Mouse (Mus musculus) kidney, postnatal 36 days (tissue): ENCODE results near the gene Dnase1.
"Not testable (repeated sequence)": the region's sequence is repeated elsewhere in the genome, so short reads cannot be mapped to it uniquely, and the experiment has no call there.

Source experiments
- DNase-seq, 2 experiments: peaks; one replicate each; pipeline ENCODE4 v3.0.0; 2021 to 2022; ENCODE audit warnings: mixed read lengths in 2 of 2

Dnase1 gene

GRCm38 (mm10) chr16:4036807-4037206 is at the start of gene Dnase1:
Dnase1 (plus strand) TSS chr16:4036942.
- peak; percentile 58 to 70 for DNase-seq

- no peak for DNase-seq
Observed at GRCm38 (mm10) chr16:3988410-3988809, 48.3 kb upstream of the Dnase1 start.

- DNase-seq: peak; percentile 96 to 97
Observed at GRCm38 (mm10) chr16:4003489-4004398, 33.0 kb upstream of the Dnase1 start, which contains the start of gene Slx4. Slx4 (minus strand) TSS chr16:4003770.

GRCm38 (mm10) chr16:4012882-4013570 is 23.7 kb upstream of the Dnase1 start:
- DNase-seq: no peak

GRCm38 (mm10) chr16:4014040-4014668 is 22.6 kb upstream of the Dnase1 start:
- no peak for DNase-seq

GRCm38 (mm10) chr16:4016786-4017185 is 20.0 kb upstream of the Dnase1 start:
- DNase-seq: not testable (repeated sequence)

- not testable (repeated sequence) for DNase-seq
Observed at GRCm38 (mm10) chr16:4017466-4017865, 19.3 kb upstream of the Dnase1 start.

GRCm38 (mm10) chr16:4021241-4021640 is 15.5 kb upstream of the Dnase1 start:
- DNase-seq: no peak

- DNase-seq: no peak
Observed at GRCm38 (mm10) chr16:4022719-4023118, 14.0 kb upstream of the Dnase1 start.

- no peak for DNase-seq
Observed at GRCm38 (mm10) chr16:4026672-4027071, 10.1 kb upstream of the Dnase1 start.

GRCm38 (mm10) chr16:4027211-4027610 is 9.5 kb upstream of the Dnase1 start:
- DNase-seq: peak; percentile 86 to 88

GRCm38 (mm10) chr16:4029371-4029841 is 7.3 kb upstream of the Dnase1 start:
- peak; percentile 92 to 97 for DNase-seq

- no peak for DNase-seq
Observed at GRCm38 (mm10) chr16:4030501-4030900, 6.2 kb upstream of the Dnase1 start.

GRCm38 (mm10) chr16:4031441-4032274 is 5.1 kb upstream of the Dnase1 start:
- DNase-seq: peak; percentile 59 to 73

GRCm38 (mm10) chr16:4032341-4032748 is 4.4 kb upstream of the Dnase1 start:
- DNase-seq: no peak

- no peak for DNase-seq
Observed at GRCm38 (mm10) chr16:4033971-4034370, 2.8 kb upstream of the Dnase1 start.

GRCm38 (mm10) chr16:4034476-4034875 is 2.3 kb upstream of the Dnase1 start:
- no peak for DNase-seq

- peak; percentile 73 to 74 for DNase-seq
Observed at GRCm38 (mm10) chr16:4035575-4035974, 1.2 kb upstream of the Dnase1 start.

GRCm38 (mm10) chr16:4037690-4038089 is 948 bp downstream of the Dnase1 start:
- DNase-seq: peak; percentile 56 to 59

GRCm38 (mm10) chr16:4040206-4040605 is 3.5 kb downstream of the Dnase1 start:
- no peak for DNase-seq

GRCm38 (mm10) chr16:4041646-4042045 is 4.9 kb downstream of the Dnase1 start:
- DNase-seq: peak in 1 of 2 experiments; percentile 55

GRCm38 (mm10) chr16:4044093-4044492 is 7.4 kb downstream of the Dnase1 start:
- peak; percentile 53 to 63 for DNase-seq
